Mouse (Mus musculus) brain, embryonic 14.5 days (tissue): ENCODE measurements around the gene Tbc1d1.

Experiments
- CTCF ChIP-seq: fragments of 200-500 bp; IDR thresholded peaks from 2 replicates; pipeline ENCODE4 v1.5.1; 2012; ENCODE audit warnings: inconsistent platforms, mild to moderate bottlenecking, moderate library complexity, borderline replicate concordance; ENCODE audit not compliant: insufficient read depth, insufficient read length; ENCODE audit errors: extremely low read depth
- POLR2A ChIP-seq: fragments of 200-500 bp; IDR thresholded peaks from 2 replicates; pipeline ENCODE4 v1.6.1; 2012; ENCODE audit warnings: mild to moderate bottlenecking, inconsistent platforms, borderline replicate concordance; ENCODE audit not compliant: poor library complexity, insufficient read depth, insufficient read length, severe bottlenecking; ENCODE audit errors: extremely low read depth

GRCm38 (mm10) chr5:64313481-64313880, 157.4 kb downstream of the Tbc1d1 start:
- peak; percentile 20; the same call in 1 of the 2 replicates for TF ChIP-seq CTCF
- TF ChIP-seq POLR2A: no peak
